ENCODE assay signal across 9 mouse cellular contexts in genomic region chr12:73162408-73163181, GRCm38 (mm10). TPM values are rescaled to one million over a fixed set of nuclear protein-coding genes. Genes with fewer than 3 reads are reported as not detected.
DNase-seq lines count a peak whose midpoint lies in the region; ATAC-seq lines count a peak whose summit lies in the region.
"Had no signal": no experiment of that assay in that cellular context is flagged by ENCODE, and none has a peak within 500 bp of the region (broad histone marks: within the 10 kb centered on the region; RNA-seq: fewer than 3 reads in every experiment).

No protein-coding gene starts in this region.

- DNase-seq in layer of hippocampus, adult 11-12 months (ENCODE audit: low spot score) = peak; percentile 6
- no peak for DNase-seq in layer of hippocampus, postnatal 25 days (ENCODE audit: extremely low spot score in 1 of 2, low spot score in 1 of 2)
- DNase-seq in kidney, postnatal 36 days = peak; percentile 27 to 46
- no peak for DNase-seq in right cerebral cortex, postnatal 10 days (ENCODE audit: low spot score in 2 of 2)
- no peak for DNase-seq in embryo, embryonic 10.5 days (ENCODE audit: low spot score)
- DNase-seq: right cerebral cortex, postnatal 4 days had no signal

- peak; percentile 79 for ATAC-seq in activated CD4-positive, CD25-positive, alpha-beta regulatory T cell, adult 4 months
- 0 out of 2 replicates have a peak, but pooled peaks have one; percentile 22 for ATAC-seq in common myeloid progenitor, adult 5-6 weeks (replicated peaks; ENCODE audit: low read depth, poor library complexity, severe bottlenecking)
- no peak for ATAC-seq in megakaryocyte, adult 5-6 weeks (ENCODE audit: poor library complexity, severe bottlenecking)

RNA-seq across cellular contexts. Expression of gene Mnat1, which starts 39.1 kb away (rescaled TPM):
- 10 to 100 TPM; 21.4 to 22.0 TPM for total RNA-seq in layer of hippocampus, postnatal 25 days (2021)
- polyA plus RNA-seq in activated CD4-positive, CD25-positive, alpha-beta regulatory T cell, adult 4 months (2017; shearing (Covaris generic)) = 10 to 100 TPM; 30.1 to 33.1 TPM
- total RNA-seq in common myeloid progenitor, adult 5-6 weeks (2017) = 42.2 and 45.8 TPM in 2 replicates
- total RNA-seq in megakaryocyte, adult 5-6 weeks (2015) = 11.0 and 17.1 TPM in 2 replicates
- total RNA-seq in megakaryocyte, adult 5-6 weeks (2017) = 14.4 and 20.5 TPM in 2 replicates

RNA-seq across cellular contexts. Expression of gene Six4, which starts 49.3 kb away (rescaled TPM):
- under 1 TPM; 0.57 to 0.59 TPM for total RNA-seq in layer of hippocampus, postnatal 25 days (2021)
- polyA plus RNA-seq in activated CD4-positive, CD25-positive, alpha-beta regulatory T cell, adult 4 months (2017; shearing (Covaris generic)) = under 1 TPM in 1 of 2 experiments, not detected in 1; 0.34 TPM
- not detected in 2 replicates for total RNA-seq in common myeloid progenitor, adult 5-6 weeks (2017)
- not detected in 2 replicates for total RNA-seq in megakaryocyte, adult 5-6 weeks (2015)
- 0.07 TPM in 1 of 2 replicates, not detected in the other for total RNA-seq in megakaryocyte, adult 5-6 weeks (2017)

Comparison
In these comparisons a context has a peak if more than half of its experiments do, and no peak if none do; other contexts are left out.
1. DNase-seq: peak in layer of hippocampus, adult 11-12 months (single experiment) and kidney, postnatal 36 days (2 of 2); none in layer of hippocampus, postnatal 25 days (0 of 2), right cerebral cortex, postnatal 10 days (0 of 2) and embryo, embryonic 10.5 days (single experiment).